Mouse (Mus musculus): ENCODE data around the gene Cd34.

Cd34 gene

DNA sequence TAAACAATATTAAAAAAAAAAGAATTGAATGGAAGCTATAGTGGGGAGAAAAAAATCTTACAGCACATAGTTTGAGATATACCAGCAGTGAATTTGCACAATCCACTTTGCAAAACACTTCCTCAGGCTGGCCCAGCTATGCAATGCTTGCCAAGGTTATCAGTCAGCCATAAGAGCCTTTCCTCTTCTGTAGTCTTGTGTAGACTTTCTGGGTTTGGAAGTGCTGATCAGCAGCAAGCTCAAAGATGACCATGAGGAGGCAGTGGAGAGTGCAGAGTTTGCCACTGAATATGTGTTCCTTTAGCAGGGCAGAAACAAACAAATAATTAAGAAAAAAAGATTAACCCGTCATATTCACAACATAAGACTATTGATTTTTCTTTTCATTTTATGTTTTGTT, 50.4 kb downstream of the Cd34 start:
- H3K36me3 ChIP-seq (ENCODE audit: insufficient read depth, low read length): no peaks in the 10 kb centered on the region
- H3K9me3 ChIP-seq (ENCODE audit: low read length): no peaks in the 10 kb centered on the region
- TF ChIP-seq CTCF (conservative IDR thresholded peaks at IDR 0.05; ENCODE audit: low read length): no peak
- no peaks in the 10 kb centered on the region for H3K27me3 ChIP-seq (ENCODE audit: insufficient read depth, low read length)
- peaks cover 9% of the 10 kb centered on the region; the same call in 1 of the 2 replicates for H3K4me1 ChIP-seq (replicated peaks; ENCODE audit: low read depth, low read length)
- H3K4me3 ChIP-seq (replicated peaks; ENCODE audit: low read length): no peak overlapping the region

- peaks cover 2% of the 10 kb centered on the region; the same call in 1 of the 2 replicates for H3K4me1 ChIP-seq (replicated peaks; ENCODE audit: low read depth, low read length)
- no peaks in the 10 kb centered on the region for H3K36me3 ChIP-seq (ENCODE audit: insufficient read depth, low read length)
- TF ChIP-seq NANOG (IDR thresholded peaks at IDR 0.05; ENCODE audit: borderline replicate concordance, low read length) (no peak), POU5F1 (IDR thresholded peaks at IDR 0.05; ENCODE audit: borderline replicate concordance, low read length) (no peak), CTCF (conservative IDR thresholded peaks at IDR 0.05; ENCODE audit: low read length) (no peak)
- no peak overlapping the region for H3K4me3 ChIP-seq (replicated peaks; ENCODE audit: low read length)
- H3K27me3 ChIP-seq (ENCODE audit: insufficient read depth, low read length): no peaks in the 10 kb centered on the region
- no peaks in the 10 kb centered on the region for H3K9me3 ChIP-seq (ENCODE audit: low read length)
Observed at GRCm38 (mm10) chr1:194990976-194991375, 52.4 kb downstream of the Cd34 start.

GRCm38 (mm10) chr1:194991654-194992053, 53.0 kb downstream of the Cd34 start:
- Histone ChIP-seq H3K27me3 (ENCODE audit: insufficient read depth, low read length) (no peaks in the 10 kb centered on the region), H3K9me3 (ENCODE audit: low read length) (no peaks in the 10 kb centered on the region), H3K4me1 (replicated peaks; ENCODE audit: low read depth, low read length) (no peaks in the 10 kb centered on the region; the same call in 1 of the 2 replicates), H3K36me3 (ENCODE audit: insufficient read depth, low read length) (no peaks in the 10 kb centered on the region), H3K4me3 (replicated peaks; ENCODE audit: low read length) (no peak overlapping the region)
- TF ChIP-seq CTCF (conservative IDR thresholded peaks at IDR 0.05; ENCODE audit: low read length) (no peak), NANOG (IDR thresholded peaks at IDR 0.05; ENCODE audit: borderline replicate concordance, low read length) (no peak), POU5F1 (IDR thresholded peaks at IDR 0.05; ENCODE audit: borderline replicate concordance, low read length) (no peak)

GRCm38 (mm10) chr1:194992589-194993317, 54.1 kb downstream of the Cd34 start:
- H3K4me3 ChIP-seq (replicated peaks; ENCODE audit: low read length): no peak overlapping the region
- TF ChIP-seq POU5F1 (IDR thresholded peaks at IDR 0.05; ENCODE audit: borderline replicate concordance, low read length) (no peak), CTCF (conservative IDR thresholded peaks at IDR 0.05; ENCODE audit: low read length) (no peak), NANOG (IDR thresholded peaks at IDR 0.05; ENCODE audit: borderline replicate concordance, low read length) (no peak)
- no peaks in the 10 kb centered on the region; the same call in 1 of the 2 replicates for H3K4me1 ChIP-seq (replicated peaks; ENCODE audit: low read depth, low read length)
- no peaks in the 10 kb centered on the region for H3K9me3 ChIP-seq (ENCODE audit: low read length)
- no peaks in the 10 kb centered on the region for H3K36me3 ChIP-seq (ENCODE audit: insufficient read depth, low read length)
- H3K27me3 ChIP-seq (ENCODE audit: insufficient read depth, low read length): no peaks in the 10 kb centered on the region

GRCm38 (mm10) chr1:194993409-194993988, 54.9 kb downstream of the Cd34 start:
- H3K4me3 ChIP-seq (replicated peaks; ENCODE audit: low read length): no peak overlapping the region
- H3K27me3 ChIP-seq (ENCODE audit: insufficient read depth, low read length): no peaks in the 10 kb centered on the region
- H3K36me3 ChIP-seq (ENCODE audit: insufficient read depth, low read length): no peaks in the 10 kb centered on the region
- H3K9me3 ChIP-seq (ENCODE audit: low read length): no peaks in the 10 kb centered on the region
- no peak for TF ChIP-seq POU5F1 (IDR thresholded peaks at IDR 0.05; ENCODE audit: borderline replicate concordance, low read length)
- TF ChIP-seq CTCF (conservative IDR thresholded peaks at IDR 0.05; ENCODE audit: low read length): no peak
- TF ChIP-seq NANOG (IDR thresholded peaks at IDR 0.05; ENCODE audit: borderline replicate concordance, low read length): no peak
- H3K4me1 ChIP-seq (replicated peaks; ENCODE audit: low read depth, low read length): no peaks in the 10 kb centered on the region; the same call in 1 of the 2 replicates

GRCm38 (mm10) chr1:194994262-194994661, 55.6 kb downstream of the Cd34 start:
- H3K4me1 ChIP-seq (replicated peaks; ENCODE audit: low read depth, low read length): no peaks in the 10 kb centered on the region; the same call in 1 of the 2 replicates
- TF ChIP-seq CTCF (conservative IDR thresholded peaks at IDR 0.05; ENCODE audit: low read length): no peak
- no peak for TF ChIP-seq NANOG (IDR thresholded peaks at IDR 0.05; ENCODE audit: borderline replicate concordance, low read length)
- TF ChIP-seq POU5F1 (IDR thresholded peaks at IDR 0.05; ENCODE audit: borderline replicate concordance, low read length): no peak
- H3K9me3 ChIP-seq (ENCODE audit: low read length): no peaks in the 10 kb centered on the region
- H3K36me3 ChIP-seq (ENCODE audit: insufficient read depth, low read length): no peaks in the 10 kb centered on the region
- H3K4me3 ChIP-seq (replicated peaks; ENCODE audit: low read length): no peak overlapping the region
- H3K27me3 ChIP-seq (ENCODE audit: insufficient read depth, low read length): no peaks in the 10 kb centered on the region

- TF ChIP-seq NANOG (IDR thresholded peaks at IDR 0.05; ENCODE audit: borderline replicate concordance, low read length): no peak
- TF ChIP-seq POU5F1 (IDR thresholded peaks at IDR 0.05; ENCODE audit: borderline replicate concordance, low read length): no peak
- no peak for TF ChIP-seq CTCF (conservative IDR thresholded peaks at IDR 0.05; ENCODE audit: low read length)
- Histone ChIP-seq H3K4me1 (replicated peaks; ENCODE audit: low read depth, low read length) (no peaks in the 10 kb centered on the region; the same call in 1 of the 2 replicates), H3K36me3 (ENCODE audit: insufficient read depth, low read length) (no peaks in the 10 kb centered on the region), H3K4me3 (replicated peaks; ENCODE audit: low read length) (no peak overlapping the region), H3K27me3 (ENCODE audit: insufficient read depth, low read length) (no peaks in the 10 kb centered on the region), H3K9me3 (ENCODE audit: low read length) (no peaks in the 10 kb centered on the region)
Observed at GRCm38 (mm10) chr1:194995196-194995595, 56.6 kb downstream of the Cd34 start.

DNA sequence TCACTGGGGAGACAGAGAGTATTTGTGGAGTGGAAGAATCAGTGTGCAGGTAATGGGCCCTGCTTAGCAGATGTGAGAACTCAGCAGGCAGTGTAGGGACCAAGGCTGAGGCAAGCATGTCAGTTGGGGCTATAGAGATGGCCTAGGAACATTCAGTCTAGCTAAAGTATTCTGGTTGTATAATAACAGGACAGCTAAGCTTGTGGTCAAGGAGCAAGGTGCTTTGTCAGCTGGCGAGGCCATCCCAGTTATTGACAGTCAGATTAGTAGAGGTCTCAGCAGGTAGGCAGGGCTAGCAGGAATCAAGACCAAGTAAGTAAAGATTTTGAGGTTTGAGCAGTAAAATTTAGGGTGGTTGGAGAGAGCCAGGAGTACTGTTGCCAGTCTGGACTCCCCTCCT, 59.8 kb downstream of the Cd34 start:
- Histone ChIP-seq H3K4me1 (replicated peaks; ENCODE audit: low read depth, low read length) (peaks cover 14% of the 10 kb centered on the region), H3K4me3 (replicated peaks; ENCODE audit: low read length) (no peak overlapping the region), H3K36me3 (ENCODE audit: insufficient read depth, low read length) (no peaks in the 10 kb centered on the region), H3K9me3 (ENCODE audit: low read length) (no peaks in the 10 kb centered on the region), H3K27me3 (ENCODE audit: insufficient read depth, low read length) (no peaks in the 10 kb centered on the region)
- TF ChIP-seq CTCF (conservative IDR thresholded peaks at IDR 0.05; ENCODE audit: low read length): no peak
- TF ChIP-seq POU5F1 (IDR thresholded peaks at IDR 0.05; ENCODE audit: borderline replicate concordance, low read length): no peak
- no peak for TF ChIP-seq NANOG (IDR thresholded peaks at IDR 0.05; ENCODE audit: borderline replicate concordance, low read length)
